Mouse (Mus musculus) sigmoid colon, adult 10 weeks (tissue): ENCODE measurements around the gene Psg29. TPM values are rescaled to one million over a fixed set of nuclear protein-coding genes. Genes with fewer than 3 reads are reported as not detected.

Experiments
- polyA plus RNA-seq: library from polyadenylated mRNA; stranded (reverse); fragments of 350-450 nt; fragmentation: Illumina TruSeq; extraction: RNeasy Lipid Tissue Mini Kit (QIAGEN cat#74804); gene quantifications from one replicate; pipeline ENCODE4 v1.2.3, GENCODE M21; 2014; ENCODE audit warnings: low read depth, low replicate concordance

Psg29 gene
- polyA plus RNA-seq, result not detected

DNA sequence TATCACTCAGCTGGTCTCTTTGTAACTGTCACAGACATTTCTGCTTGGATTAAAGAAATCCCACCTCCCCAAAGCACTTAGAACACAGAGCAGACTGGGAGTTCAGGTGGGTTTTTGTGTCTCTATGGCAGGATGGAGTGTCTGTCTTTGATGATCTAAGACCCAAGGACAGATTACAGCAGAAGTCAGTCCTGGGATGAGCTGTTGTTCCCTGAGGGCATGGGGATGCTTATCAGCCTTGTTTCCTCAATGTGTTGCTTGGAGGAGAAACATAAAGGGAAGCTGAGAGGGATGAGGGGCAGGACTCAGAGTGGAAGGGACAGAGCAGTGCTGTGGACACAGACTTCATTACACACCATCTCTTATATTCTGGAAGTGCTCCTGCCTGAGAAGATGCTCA lies at the start of gene Psg29:
TSS of gene Psg29 (plus strand) at position 301 of the 400 bp plus-strand sequence.

Other genes with a start within 250 kb of the Psg29 start
- 0.95 TPM for gene Pnmal1, start 243.8 kb upstream of the Psg29 start, polyA plus RNA-seq
- gene Gm42372, start 220.4 kb upstream of the Psg29 start, polyA plus RNA-seq, result 0.69 TPM
- gene Ccdc8, start 210.8 kb upstream of the Psg29 start, polyA plus RNA-seq, result 0.66 TPM
- gene Ppp5c, start 175.6 kb upstream of the Psg29 start, polyA plus RNA-seq, result 17.6 TPM
- gene Hif3a, start 141.1 kb upstream of the Psg29 start, polyA plus RNA-seq, result 5.7 TPM
- 0.19 TPM for gene Psg16, start 129.4 kb upstream of the Psg29 start, polyA plus RNA-seq
- gene Ceacam3, start 53.2 kb upstream of the Psg29 start, polyA plus RNA-seq, result not detected